Mouse (Mus musculus): ENCODE data around the gene Rnf11. TPM values are rescaled to one million over a fixed set of nuclear protein-coding genes. Genes with fewer than 3 reads are reported as not detected.

Gene Rnf11
- polyA plus RNA-seq, 1 experiment from 2014 or later = 104 TPM

GRCm38 (mm10) chr4:109441000-109441399, 43.5 kb downstream of the Rnf11 start:
- no peak for ATAC-seq (ENCODE audit: low FRiP score, low TSS enrichment)
- Histone ChIP-seq H3K27me3 (ENCODE audit: control insufficient read depth, insufficient read depth, low read length) (no peaks in the 10 kb centered on the region), H3K4me2 (ENCODE audit: low read length) (no peak overlapping the region), H3K4me1 (ENCODE audit: control insufficient read depth, insufficient read depth, low read length) (no peaks in the 10 kb centered on the region), H3K27ac (replicated peaks; ENCODE audit: low read depth, low read length) (no peak overlapping the region), H3K9me3 (ENCODE audit: control insufficient read depth, low read length) (no peaks in the 10 kb centered on the region), H3K4me3 (replicated peaks; ENCODE audit: low read depth, low read length) (no peak overlapping the region), H3K36me3 (ENCODE audit: control insufficient read depth, insufficient read depth, low read length) (peaks cover 4% of the 10 kb centered on the region; the same call in 1 of the 2 replicates), H3K9ac (replicated peaks; ENCODE audit: low read length) (no peak overlapping the region)
- WGBS = 93% methylated on average over 3 of the region's 3 CpGs
- DNase-seq = no peak

- ATAC-seq (ENCODE audit: low FRiP score, low TSS enrichment) (no peak), DNase-seq (no peak)
- Histone ChIP-seq H3K27ac (replicated peaks; ENCODE audit: low read depth, low read length) (no peak overlapping the region), H3K9ac (replicated peaks; ENCODE audit: low read length) (no peak overlapping the region), H3K36me3 (ENCODE audit: control insufficient read depth, insufficient read depth, low read length) (peaks cover 4% of the 10 kb centered on the region; the same call in 1 of the 2 replicates), H3K4me2 (ENCODE audit: low read length) (no peak overlapping the region), H3K4me3 (replicated peaks; ENCODE audit: low read depth, low read length) (no peak overlapping the region), H3K4me1 (ENCODE audit: control insufficient read depth, insufficient read depth, low read length) (no peaks in the 10 kb centered on the region), H3K9me3 (ENCODE audit: control insufficient read depth, low read length) (no peaks in the 10 kb centered on the region), H3K27me3 (ENCODE audit: control insufficient read depth, insufficient read depth, low read length) (no peaks in the 10 kb centered on the region)
- 95% methylated on average over 5 of the region's 5 CpGs for WGBS
These were observed 44.1 kb downstream of the Rnf11 start for GRCm38 (mm10) chr4:109440381-109440780.

DNA sequence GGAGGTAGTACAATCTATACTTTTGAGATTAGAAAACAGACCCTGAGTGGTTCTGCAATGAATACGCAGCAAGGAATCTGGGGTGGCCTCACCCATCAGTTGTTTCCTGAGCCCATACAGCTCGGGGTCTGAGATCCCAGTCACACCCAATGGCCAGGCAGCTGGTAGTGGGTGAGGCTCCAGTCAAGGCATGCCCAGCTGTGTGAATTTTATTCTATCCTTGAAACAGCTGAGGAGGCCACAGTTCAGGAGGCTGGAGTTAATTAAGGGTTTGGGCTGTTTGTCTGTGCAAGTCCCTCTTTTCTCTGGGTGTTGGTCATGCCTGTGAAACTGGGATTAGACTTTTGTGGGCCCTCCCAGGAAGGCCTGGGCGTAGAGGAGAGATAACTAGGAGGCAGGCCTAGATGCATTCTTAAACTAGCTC, 44.7 kb downstream of the Rnf11 start:
- DNase-seq (no peak), ATAC-seq (ENCODE audit: low FRiP score, low TSS enrichment) (no peak)
- Histone ChIP-seq H3K4me2 (ENCODE audit: low read length) (no peak overlapping the region), H3K4me3 (replicated peaks; ENCODE audit: low read depth, low read length) (no peak overlapping the region), H3K4me1 (ENCODE audit: control insufficient read depth, insufficient read depth, low read length) (no peaks in the 10 kb centered on the region), H3K27ac (replicated peaks; ENCODE audit: low read depth, low read length) (no peak overlapping the region), H3K36me3 (ENCODE audit: control insufficient read depth, insufficient read depth, low read length) (peaks cover 4% of the 10 kb centered on the region; the same call in 1 of the 2 replicates), H3K27me3 (ENCODE audit: control insufficient read depth, insufficient read depth, low read length) (no peaks in the 10 kb centered on the region), H3K9ac (replicated peaks; ENCODE audit: low read length) (no peak overlapping the region), H3K9me3 (ENCODE audit: control insufficient read depth, low read length) (no peaks in the 10 kb centered on the region)
- 80% methylated on average over 3 of the region's 3 CpGs for WGBS

GRCm38 (mm10) chr4:109439101-109439500, 45.4 kb downstream of the Rnf11 start:
- Histone ChIP-seq H3K9me3 (ENCODE audit: control insufficient read depth, low read length) (no peaks in the 10 kb centered on the region), H3K27ac (replicated peaks; ENCODE audit: low read depth, low read length) (no peak overlapping the region), H3K4me3 (replicated peaks; ENCODE audit: low read depth, low read length) (no peak overlapping the region), H3K4me2 (ENCODE audit: low read length) (no peak overlapping the region), H3K4me1 (ENCODE audit: control insufficient read depth, insufficient read depth, low read length) (no peaks in the 10 kb centered on the region), H3K27me3 (ENCODE audit: control insufficient read depth, insufficient read depth, low read length) (no peaks in the 10 kb centered on the region), H3K9ac (replicated peaks; ENCODE audit: low read length) (no peak overlapping the region), H3K36me3 (ENCODE audit: control insufficient read depth, insufficient read depth, low read length) (peaks cover 4% of the 10 kb centered on the region; the same call in 1 of the 2 replicates)
- no peak for DNase-seq
- 77% methylated on average over 8 of the region's 8 CpGs for WGBS
- ATAC-seq (ENCODE audit: low FRiP score, low TSS enrichment) = no peak

GRCm38 (mm10) chr4:109437913-109438878, 46.3 kb downstream of the Rnf11 start:
- H3K36me3 ChIP-seq (ENCODE audit: control insufficient read depth, insufficient read depth, low read length) = no peaks in the 10 kb centered on the region
- H3K27me3 ChIP-seq (ENCODE audit: control insufficient read depth, insufficient read depth, low read length) = no peaks in the 10 kb centered on the region
- H3K9ac ChIP-seq (replicated peaks; ENCODE audit: low read length) = no peak overlapping the region
- no peaks in the 10 kb centered on the region for H3K4me1 ChIP-seq (ENCODE audit: control insufficient read depth, insufficient read depth, low read length)
- 52% methylated on average over 9 of the region's 9 CpGs for WGBS
- H3K9me3 ChIP-seq (ENCODE audit: control insufficient read depth, low read length) = no peaks in the 10 kb centered on the region
- ATAC-seq (ENCODE audit: low FRiP score, low TSS enrichment) = peak; percentile 63; the same call in 1 of the 2 replicates
- no peak overlapping the region for H3K4me2 ChIP-seq (ENCODE audit: low read length)
- no peak overlapping the region for H3K27ac ChIP-seq (replicated peaks; ENCODE audit: low read depth, low read length)
- DNase-seq = peak; percentile 79
- no peak overlapping the region for H3K4me3 ChIP-seq (replicated peaks; ENCODE audit: low read depth, low read length)

- no peak overlapping the region for H3K27ac ChIP-seq (replicated peaks; ENCODE audit: low read depth, low read length)
- ATAC-seq (ENCODE audit: low FRiP score, low TSS enrichment) = no peak
These were observed 50.3 kb downstream of the Rnf11 start for GRCm38 (mm10) chr4:109434256-109434655.

DNA sequence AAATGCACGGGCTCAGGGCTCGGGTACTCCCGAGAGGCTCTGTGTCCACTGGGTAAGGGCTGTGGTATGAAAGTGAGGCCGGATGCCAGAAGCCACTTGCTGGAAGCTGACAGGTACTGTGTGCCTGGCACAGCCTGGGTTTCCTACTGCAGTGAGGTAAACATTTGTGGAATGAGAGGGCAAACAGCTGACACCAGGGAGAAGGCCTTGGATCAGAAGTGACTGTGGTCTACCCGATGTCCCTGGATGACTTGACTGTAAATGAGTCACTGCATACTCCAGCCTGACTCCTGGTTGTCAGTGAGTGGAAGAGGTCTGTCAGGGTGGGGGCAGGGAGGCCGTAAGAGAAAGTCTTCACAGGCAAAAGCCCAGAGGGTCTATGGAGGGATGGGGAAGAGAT, 50.9 kb downstream of the Rnf11 start:
- H3K4me1 ChIP-seq (ENCODE audit: control insufficient read depth, insufficient read depth, low read length) = no peaks in the 10 kb centered on the region
- H3K27ac ChIP-seq (replicated peaks; ENCODE audit: low read depth, low read length) = no peak overlapping the region
- no peak for ATAC-seq (ENCODE audit: low FRiP score, low TSS enrichment)
- no peak overlapping the region for H3K4me3 ChIP-seq (replicated peaks; ENCODE audit: low read depth, low read length)
- H3K4me2 ChIP-seq (ENCODE audit: low read length) = no peak overlapping the region
- no peaks in the 10 kb centered on the region for H3K27me3 ChIP-seq (ENCODE audit: control insufficient read depth, insufficient read depth, low read length)
- H3K36me3 ChIP-seq (ENCODE audit: control insufficient read depth, insufficient read depth, low read length) = no peaks in the 10 kb centered on the region
- no peak for DNase-seq
- no peak overlapping the region for H3K9ac ChIP-seq (replicated peaks; ENCODE audit: low read length)
- no peaks in the 10 kb centered on the region for H3K9me3 ChIP-seq (ENCODE audit: control insufficient read depth, low read length)
- WGBS = 87% methylated on average over 6 of the region's 6 CpGs

More at GRCm38 (mm10) chr4:109434256-109434655, 50.3 kb downstream of the Rnf11 start:
- no peaks in the 10 kb centered on the region for H3K9me3 ChIP-seq (ENCODE audit: control insufficient read depth, low read length)
- no peaks in the 10 kb centered on the region for H3K4me1 ChIP-seq (ENCODE audit: control insufficient read depth, insufficient read depth, low read length)
- DNase-seq = no peak
- no peak overlapping the region for H3K4me2 ChIP-seq (ENCODE audit: low read length)
- no peaks in the 10 kb centered on the region for H3K36me3 ChIP-seq (ENCODE audit: control insufficient read depth, insufficient read depth, low read length)
- H3K27me3 ChIP-seq (ENCODE audit: control insufficient read depth, insufficient read depth, low read length) = no peaks in the 10 kb centered on the region
- 89% methylated on average over 1 of the region's 1 CpGs for WGBS
- no peak overlapping the region for H3K4me3 ChIP-seq (replicated peaks; ENCODE audit: low read depth, low read length)
- no peak overlapping the region for H3K9ac ChIP-seq (replicated peaks; ENCODE audit: low read length)

GRCm38 (mm10) chr4:109432668-109433375, 51.7 kb downstream of the Rnf11 start:
- Histone ChIP-seq H3K4me3 (replicated peaks; ENCODE audit: low read depth, low read length) (no peak overlapping the region), H3K4me2 (ENCODE audit: low read length) (no peak overlapping the region), H3K36me3 (ENCODE audit: control insufficient read depth, insufficient read depth, low read length) (no peaks in the 10 kb centered on the region), H3K4me1 (ENCODE audit: control insufficient read depth, insufficient read depth, low read length) (no peaks in the 10 kb centered on the region), H3K27ac (replicated peaks; ENCODE audit: low read depth, low read length) (no peak overlapping the region), H3K9me3 (ENCODE audit: control insufficient read depth, low read length) (no peaks in the 10 kb centered on the region), H3K9ac (replicated peaks; ENCODE audit: low read length) (no peak overlapping the region), H3K27me3 (ENCODE audit: control insufficient read depth, insufficient read depth, low read length) (no peaks in the 10 kb centered on the region)
- ATAC-seq (ENCODE audit: low FRiP score, low TSS enrichment) (0 out of 2 replicates have a peak, but pooled peaks have one; percentile 5), DNase-seq (no peak)
- 76% methylated on average over 16 of the region's 16 CpGs for WGBS
